Mouse (Mus musculus) cerebellum, postnatal 4 days (tissue): ENCODE measurements at regions not wholly inside any gene's neighbourhood (a gene's known extent, or its start where the extent isn't known, plus 50 kb on each side); places are given as distances from the start of the nearest gene placed in this dataset.
A peak's percentile ranks its signal among the peaks of the same experiment; 100 is the strongest.

Source experiments
- DNase-seq, 2 experiments: peaks; one replicate each; pipeline ENCODE4 v3.0.0; 2022; ENCODE audit warnings: low spot score in 2 of 2, mixed read lengths in 1 of 2

- no peak for DNase-seq
These were observed 61.2 kb upstream of the 1700008P02Rik start for GRCm38 (mm10) chr3:6681411-6681810.

- no peak for DNase-seq
These were observed 56.1 kb upstream of the 1700008P02Rik start for GRCm38 (mm10) chr3:6676382-6676781.

DNA sequence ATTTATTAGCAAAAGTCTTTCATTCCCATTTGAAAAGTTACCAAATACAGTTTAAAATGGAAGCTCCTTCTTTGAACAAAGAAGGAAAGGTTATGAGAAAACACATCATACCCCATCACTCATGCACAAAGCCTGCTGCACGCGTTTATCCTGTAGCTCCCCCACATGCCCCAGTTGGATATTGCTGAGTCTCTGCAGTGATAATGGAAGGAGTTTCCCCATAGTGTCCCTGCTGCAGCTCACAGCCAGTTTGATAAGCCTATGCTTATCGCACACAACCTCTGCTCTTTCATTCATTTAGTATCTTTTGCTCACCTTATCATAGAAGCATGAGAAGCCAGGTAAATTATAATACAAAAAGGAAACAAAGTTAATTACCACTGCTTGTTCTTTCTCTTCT lies 55.1 kb upstream of the 1700008P02Rik start:
- peak in 1 of 2 experiments; percentile 3 for DNase-seq
